Mouse (Mus musculus) CD4-positive helper T cell, adult 2 months (primary cell): ENCODE results near the gene Ptprd.

Experiments
- DNase-seq: peaks from one replicate; pipeline ENCODE4 v3.0.0-alpha.2; 2012; ENCODE audit warnings: low read depth, missing footprints, low spot score

The Ptprd gene

GRCm38 (mm10) chr4:76656734-76657133 is 1555.0 kb downstream of the Ptprd start:
- DNase-seq = no peak

- no peak for DNase-seq
These were observed 1558.8 kb downstream of the Ptprd start for GRCm38 (mm10) chr4:76652971-76653370.

GRCm38 (mm10) chr4:76621740-76622139 is 1590.0 kb downstream of the Ptprd start:
- no peak for DNase-seq

GRCm38 (mm10) chr4:76616614-76617013 is 1595.1 kb downstream of the Ptprd start:
- DNase-seq = no peak

- no peak for DNase-seq
These were observed 1603.5 kb downstream of the Ptprd start for GRCm38 (mm10) chr4:76608246-76608645.

GRCm38 (mm10) chr4:76606808-76607207 is 1605.0 kb downstream of the Ptprd start:
- no peak for DNase-seq

GRCm38 (mm10) chr4:76590722-76591121 is 1621.0 kb downstream of the Ptprd start:
- DNase-seq = no peak

GRCm38 (mm10) chr4:76583025-76583424 is 1628.7 kb downstream of the Ptprd start:
- no peak for DNase-seq

GRCm38 (mm10) chr4:76566006-76566405 is 1645.8 kb downstream of the Ptprd start:
- no peak for DNase-seq

GRCm38 (mm10) chr4:76541769-76542168 is 1670.0 kb downstream of the Ptprd start:
- no peak for DNase-seq

GRCm38 (mm10) chr4:76532926-76533325 is 1678.8 kb downstream of the Ptprd start:
- DNase-seq = no peak

- DNase-seq = no peak
These were observed 1686.5 kb downstream of the Ptprd start for GRCm38 (mm10) chr4:76525281-76525680.

- DNase-seq = no peak
These were observed 1708.5 kb downstream of the Ptprd start for GRCm38 (mm10) chr4:76503279-76503601.

GRCm38 (mm10) chr4:76502575-76503278 is 1709.0 kb downstream of the Ptprd start:
- DNase-seq = no peak

- DNase-seq = no peak
These were observed 1725.9 kb downstream of the Ptprd start for GRCm38 (mm10) chr4:76485848-76486247.

- no peak for DNase-seq
These were observed 1743.2 kb downstream of the Ptprd start for GRCm38 (mm10) chr4:76468366-76469100.

GRCm38 (mm10) chr4:76464682-76465081 is 1747.1 kb downstream of the Ptprd start:
- no peak for DNase-seq

GRCm38 (mm10) chr4:76461336-76461735 is 1750.4 kb downstream of the Ptprd start:
- DNase-seq = no peak

- DNase-seq = no peak
These were observed 1751.2 kb downstream of the Ptprd start for GRCm38 (mm10) chr4:76460556-76460955.

- no peak for DNase-seq
These were observed 1752.1 kb downstream of the Ptprd start for GRCm38 (mm10) chr4:76459621-76460020.

GRCm38 (mm10) chr4:76452286-76452685 is 1759.5 kb downstream of the Ptprd start:
- no peak for DNase-seq

- DNase-seq = no peak
These were observed 1760.7 kb downstream of the Ptprd start for GRCm38 (mm10) chr4:76451019-76451552.
